Mouse (Mus musculus) C2C12 (cell line): ENCODE measurements around the gene Bmf.

Experiments
- CTCF ChIP-seq: IDR thresholded peaks from one replicate; pipeline ENCODE4 v1.5.1; 2011; ENCODE audit not compliant: control insufficient read depth, insufficient read depth, insufficient read length
- MAX ChIP-seq: IDR thresholded peaks from one replicate; pipeline ENCODE4 v1.6.1; 2011; ENCODE audit warnings: mild to moderate bottlenecking, control low read depth
- MYOG ChIP-seq: IDR thresholded peaks from one replicate; pipeline ENCODE4 v1.6.1; 2011; ENCODE audit not compliant: control insufficient read depth, insufficient read length; ENCODE audit errors: extremely low read depth

GRCm38 (mm10) chr2:118549507-118550473 lies at the start of gene Bmf:
- TF ChIP-seq CTCF (no peak), MYOG (no peak), MAX (peak; percentile 8)
